Mouse (Mus musculus): ENCODE measurements at regions not wholly inside any gene's neighbourhood (a gene's known extent, or its start where the extent isn't known, plus 50 kb on each side); places are given as distances from the start of the nearest gene placed in this dataset.

DNA sequence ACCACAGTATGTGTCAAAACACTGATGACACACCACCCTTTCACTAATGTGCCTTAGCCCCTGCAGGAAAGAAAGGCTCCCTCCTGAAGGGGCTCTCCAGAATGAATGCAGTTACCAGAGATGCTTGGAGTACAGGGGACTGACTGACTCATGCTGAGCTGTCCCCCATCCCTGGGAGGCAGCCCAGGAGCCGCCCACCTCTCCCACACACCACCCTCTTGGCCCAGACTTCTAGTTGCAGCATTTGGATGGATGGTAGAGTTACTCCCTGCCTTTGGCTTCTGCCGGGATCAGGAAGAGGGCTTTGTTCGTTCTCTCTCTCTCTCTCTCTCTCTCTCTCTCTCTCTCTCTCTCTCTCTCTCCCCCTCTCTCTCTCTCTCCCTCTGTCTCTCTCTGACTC is 53.4 kb upstream of the Jun start:
- DNase-seq (ENCODE audit: low spot score in 2 of 2) = peak; percentile 16 to 47

DNA sequence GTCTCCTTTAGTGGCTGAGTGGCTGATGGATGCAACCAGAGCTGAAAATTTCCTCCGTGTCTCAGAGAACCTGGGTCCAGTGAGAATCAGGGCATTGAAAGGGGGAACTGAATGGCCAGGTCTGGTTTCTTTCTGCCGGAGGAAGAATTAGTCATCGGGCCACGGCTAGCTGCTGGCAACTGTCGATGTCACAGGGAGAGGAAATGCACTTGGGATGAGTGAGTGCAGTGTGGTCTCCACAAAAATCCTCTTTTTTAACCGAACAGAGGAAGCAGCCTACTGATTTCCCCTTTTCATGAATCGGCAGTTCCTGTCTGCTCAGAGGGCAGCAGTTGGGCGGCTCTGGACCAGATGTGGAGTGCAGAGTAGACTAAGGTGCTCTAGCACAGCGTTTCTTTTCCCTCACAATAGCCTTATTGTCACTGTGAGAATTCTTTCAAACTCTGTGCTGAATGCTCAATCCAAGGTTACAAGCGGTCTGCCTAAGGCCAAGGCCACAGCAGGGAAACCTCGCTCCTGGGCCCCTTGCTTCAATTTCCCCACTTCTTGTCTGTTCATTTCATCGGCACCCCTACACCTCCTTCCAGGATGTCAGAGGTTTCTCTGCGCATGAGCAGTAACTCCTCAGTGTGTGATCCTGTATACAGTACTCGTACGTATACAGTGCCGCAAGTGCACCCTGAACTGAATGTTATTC is 54.1 kb upstream of the Jun start:
- DNase-seq (ENCODE audit: low spot score in 2 of 2) = no peak

DNA sequence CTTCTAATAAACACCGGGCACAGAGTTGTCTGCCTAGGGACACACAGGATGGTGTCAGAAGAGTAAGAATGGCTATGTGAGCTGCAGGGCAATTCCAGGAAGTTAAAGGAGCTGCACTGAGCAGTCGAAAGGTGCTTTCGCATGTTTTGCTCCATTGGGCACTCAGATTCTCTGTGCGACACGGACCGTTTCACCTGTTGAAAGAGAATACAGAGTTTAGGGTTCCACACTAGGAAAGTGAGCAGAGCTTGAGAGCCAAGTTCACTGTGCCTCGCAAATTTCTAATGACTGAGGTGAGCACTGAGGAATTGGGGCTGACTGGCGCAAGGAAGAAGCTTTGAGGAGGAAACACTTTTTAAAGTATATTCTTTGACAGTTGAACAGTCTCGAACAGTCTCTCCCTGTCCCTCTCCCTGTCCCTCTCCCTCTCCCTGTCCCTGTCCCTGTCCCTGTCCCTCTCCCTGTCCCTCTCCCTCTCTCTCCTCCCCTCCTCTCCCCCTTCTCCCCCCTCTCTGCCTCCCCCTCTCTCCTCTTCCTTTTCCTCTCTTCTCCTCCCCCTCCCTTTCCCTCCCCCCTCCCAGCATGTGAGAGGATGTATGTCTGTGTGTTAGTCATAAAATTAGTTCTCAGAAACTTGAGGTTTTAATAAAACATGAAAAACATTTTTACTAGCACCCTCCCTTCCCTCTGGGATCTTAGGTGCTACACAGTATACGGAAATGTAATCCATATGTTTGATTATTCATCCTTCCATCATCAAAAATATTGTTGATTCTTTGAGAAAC is 55.1 kb upstream of the Jun start:
- no peak for DNase-seq (ENCODE audit: low spot score in 2 of 2)

DNA sequence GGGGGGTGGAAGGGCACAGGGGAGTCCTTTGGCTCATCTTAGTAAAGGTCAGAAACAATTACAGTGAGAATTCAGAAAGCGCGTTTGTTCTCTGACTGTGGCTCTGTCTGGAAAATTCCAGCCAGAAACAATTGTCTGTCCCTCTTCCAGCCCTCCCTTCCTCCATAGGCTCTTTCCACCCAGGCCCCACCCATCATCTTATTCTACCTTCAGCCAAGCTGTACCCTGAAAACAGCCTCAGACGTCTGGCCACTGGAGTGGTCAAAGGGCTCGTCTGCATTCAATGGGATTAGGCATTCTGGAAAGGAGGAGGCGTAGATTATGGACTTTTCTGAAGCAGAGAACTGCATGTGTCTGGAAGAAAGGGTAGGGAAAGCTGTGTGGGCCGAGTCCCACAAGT is 56.8 kb upstream of the Jun start:
- no peak for DNase-seq (ENCODE audit: low spot score in 2 of 2)

DNA sequence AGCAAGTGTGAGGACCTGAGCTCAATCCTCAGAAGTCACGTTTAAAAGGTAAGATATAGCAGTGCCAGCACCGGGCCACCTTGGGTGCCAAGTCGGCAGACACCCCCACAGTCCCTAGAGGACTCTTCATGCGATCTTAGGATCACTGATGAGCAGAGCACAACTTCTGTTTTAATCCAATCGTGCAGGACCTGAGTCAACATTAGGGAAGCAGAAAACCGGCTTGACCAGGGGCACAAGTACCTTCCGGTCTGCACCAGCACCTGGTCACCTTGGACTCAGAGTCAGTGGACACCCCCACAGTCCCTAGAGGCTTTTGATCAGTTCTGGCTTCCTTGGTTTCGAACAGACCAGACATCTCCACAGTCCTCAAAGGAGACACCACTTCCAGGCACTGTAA is 58.8 kb upstream of the Jun start:
- DNase-seq (ENCODE audit: low spot score in 2 of 2) = no peak

DNA sequence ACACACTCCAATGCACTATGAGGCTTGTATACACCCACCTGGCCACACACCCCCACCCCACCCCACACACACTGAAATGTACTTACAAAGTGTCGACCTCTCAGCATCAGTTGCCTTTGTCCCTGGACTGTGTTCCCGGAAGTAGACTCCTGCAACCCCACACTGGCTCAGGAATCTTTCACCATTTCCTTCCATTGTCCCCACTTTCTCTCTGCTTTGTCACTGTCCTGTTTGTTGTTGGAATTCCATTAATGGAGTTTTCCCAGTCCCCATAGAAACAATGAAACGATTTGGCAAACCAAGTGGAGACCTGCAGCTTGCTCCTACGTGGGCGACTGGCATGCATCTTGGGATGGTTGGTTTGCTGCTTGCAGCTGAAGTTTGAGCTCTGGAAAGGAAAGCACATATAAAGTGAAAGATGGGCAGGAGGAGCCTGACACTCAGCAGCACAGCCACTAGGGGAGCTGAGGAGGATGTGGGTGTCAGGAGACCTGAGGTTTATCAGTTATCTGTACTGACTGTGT is 65.2 kb upstream of the Jun start:
- no peak for DNase-seq (ENCODE audit: low spot score in 2 of 2)

DNA sequence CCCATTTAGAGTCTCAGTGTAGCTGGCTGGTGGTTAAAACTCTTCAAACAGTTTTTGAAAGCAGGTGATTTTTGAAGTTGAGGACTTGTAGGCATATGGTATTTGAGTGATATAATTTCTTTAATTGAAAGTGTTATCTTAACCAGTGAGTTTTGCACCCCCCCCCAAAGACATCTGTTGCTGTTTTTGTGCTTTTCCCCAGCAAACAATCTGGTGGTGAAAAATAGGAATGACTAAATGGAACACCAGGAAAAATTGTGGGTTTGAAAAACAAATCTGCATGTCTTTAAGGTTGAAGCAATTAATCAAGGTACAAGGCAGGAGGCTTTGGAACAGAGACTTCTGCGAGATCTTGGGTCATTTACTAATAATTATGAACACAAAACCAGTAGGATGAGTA is 68.9 kb upstream of the Jun start:
- no peak for DNase-seq (ENCODE audit: low spot score in 2 of 2)

DNA sequence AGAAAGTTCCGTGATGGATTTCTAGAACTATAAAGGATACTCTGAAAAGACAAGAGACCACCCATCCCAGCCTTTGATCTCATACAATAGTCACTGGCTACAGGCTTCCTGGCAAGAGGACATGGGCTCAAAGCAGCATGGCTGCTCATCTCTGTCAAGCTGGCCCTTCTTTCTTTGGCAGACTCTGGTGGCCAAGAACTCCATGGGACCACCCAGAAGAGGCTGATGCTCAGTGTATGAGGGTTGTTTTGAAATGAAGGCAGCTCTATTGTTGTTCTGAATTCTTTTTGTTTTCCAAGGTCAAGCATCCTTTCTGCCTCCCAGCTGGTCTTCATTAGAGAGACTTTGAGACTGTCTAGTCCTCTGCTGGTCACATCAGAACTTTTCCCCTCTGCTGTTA is 73.3 kb upstream of the Jun start:
- DNase-seq (ENCODE audit: low spot score in 2 of 2) = no peak

DNA sequence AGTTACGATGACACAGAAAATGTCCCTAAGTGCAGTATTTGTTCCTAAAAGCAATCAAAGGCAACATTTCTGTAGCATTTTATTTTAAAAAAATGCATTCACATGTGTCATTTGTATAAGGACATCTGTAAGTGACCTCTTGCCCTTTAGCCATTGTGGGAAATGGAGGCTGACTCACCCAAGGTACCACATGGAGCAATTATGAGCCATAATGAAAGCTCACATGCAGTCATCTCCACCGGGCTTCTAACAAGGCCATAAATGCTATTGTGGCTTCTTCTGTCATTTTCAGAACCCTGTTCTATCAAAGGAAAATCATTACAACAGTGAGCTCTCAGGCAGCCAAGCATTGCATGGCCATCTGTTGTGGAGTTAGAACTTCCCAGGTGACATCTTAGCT is 75.9 kb upstream of the Jun start:
- DNase-seq (ENCODE audit: low spot score in 2 of 2) = no peak

DNA sequence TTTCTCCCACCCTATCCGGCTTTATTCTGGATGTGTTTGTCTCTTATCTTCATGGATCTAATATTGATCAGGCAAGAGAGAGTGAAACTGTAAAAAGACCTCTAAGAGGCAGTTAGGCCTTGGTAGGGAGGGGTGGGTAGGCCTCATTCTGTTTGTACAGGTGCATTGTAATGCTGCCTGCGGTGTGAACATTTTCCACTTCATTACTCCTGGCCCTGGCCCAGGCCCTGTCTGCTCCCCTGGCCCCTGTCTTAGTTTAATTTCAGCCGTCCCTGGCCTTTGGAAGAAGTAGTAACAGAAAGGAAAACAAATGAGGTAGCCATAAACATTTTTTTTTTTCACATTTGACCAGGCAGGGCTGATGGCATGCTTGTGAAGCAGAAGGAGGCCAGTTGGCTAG is 81.8 kb upstream of the Jun start:
- no peak for DNase-seq (ENCODE audit: low spot score in 2 of 2)

DNA sequence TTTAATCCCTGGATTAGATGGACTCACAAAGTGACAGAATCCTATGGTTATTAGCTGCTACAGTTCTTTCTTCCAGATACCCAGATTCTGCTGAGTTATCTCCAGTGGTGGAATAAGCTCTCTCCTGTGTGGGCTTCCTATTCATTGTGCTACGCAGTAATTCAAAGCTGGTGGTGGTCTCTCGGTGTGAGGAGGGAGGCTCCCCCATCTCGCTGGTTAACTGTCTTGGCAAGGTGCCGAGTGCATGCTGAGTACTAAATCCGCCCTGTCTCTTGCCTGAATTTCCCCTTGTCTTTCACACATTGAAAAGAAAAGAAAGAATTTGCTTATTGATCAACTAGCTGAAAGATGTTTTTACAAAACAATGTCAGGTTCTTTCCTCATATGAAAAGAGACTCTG is 82.6 kb upstream of the Jun start:
- DNase-seq (ENCODE audit: low spot score in 2 of 2) = no peak

DNA sequence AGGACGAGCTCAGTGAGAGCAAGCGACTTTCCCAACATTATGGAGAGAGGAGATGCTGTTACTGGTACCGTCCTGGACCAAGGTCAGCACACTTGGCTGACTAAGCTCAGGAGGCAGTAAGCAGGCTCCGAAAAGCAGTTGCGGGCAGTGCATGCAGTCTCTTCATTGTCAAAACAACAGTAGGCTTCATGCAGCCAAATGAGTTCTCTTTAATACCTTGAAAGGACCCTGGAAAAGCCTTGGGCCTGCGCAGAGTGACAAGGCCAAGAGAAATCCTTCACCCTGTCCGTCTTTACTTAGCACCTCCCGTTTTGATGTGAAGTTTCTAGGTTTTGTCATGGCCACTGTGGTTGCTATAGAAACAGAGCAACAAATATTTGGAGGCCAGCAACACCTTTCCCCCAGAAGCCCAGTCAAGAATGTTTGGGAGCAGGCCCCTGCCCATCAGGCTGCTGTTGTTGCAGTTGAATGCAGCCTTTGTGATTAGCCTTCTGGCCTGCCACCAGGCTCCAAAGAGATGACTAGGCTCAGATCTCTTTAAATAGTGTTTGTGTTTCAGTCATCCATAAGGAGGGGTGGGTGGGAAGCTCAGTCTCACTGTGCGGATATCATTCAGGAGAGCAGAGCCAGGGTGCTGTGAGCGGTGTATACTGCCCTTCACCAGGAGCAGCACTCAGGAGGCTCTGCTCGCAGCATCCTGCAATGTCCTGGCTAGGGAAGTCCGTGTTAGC is 85.6 kb upstream of the Jun start:
- DNase-seq (ENCODE audit: low spot score in 2 of 2) = peak in 1 of 2 experiments; percentile 23

DNA sequence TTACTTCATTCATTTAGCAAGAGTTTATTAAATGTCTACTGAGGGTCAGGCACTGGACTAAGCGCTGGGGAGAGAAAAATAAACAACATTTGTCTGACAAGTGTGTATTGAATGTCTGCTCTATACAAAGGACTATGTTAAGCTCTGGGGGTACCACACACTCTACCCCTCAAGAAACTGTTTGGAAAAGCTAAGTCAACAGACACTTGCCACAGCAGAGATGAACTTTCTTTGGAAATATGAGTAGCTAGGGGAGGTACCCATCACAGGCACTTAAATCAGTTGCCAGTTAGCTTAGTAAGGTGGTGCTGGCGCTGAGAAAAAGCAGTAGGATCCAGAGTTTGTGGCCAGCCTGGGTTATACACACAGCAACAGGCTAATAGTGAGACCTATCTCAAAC is 86.7 kb upstream of the Jun start:
- DNase-seq (ENCODE audit: low spot score in 2 of 2) = no peak

DNA sequence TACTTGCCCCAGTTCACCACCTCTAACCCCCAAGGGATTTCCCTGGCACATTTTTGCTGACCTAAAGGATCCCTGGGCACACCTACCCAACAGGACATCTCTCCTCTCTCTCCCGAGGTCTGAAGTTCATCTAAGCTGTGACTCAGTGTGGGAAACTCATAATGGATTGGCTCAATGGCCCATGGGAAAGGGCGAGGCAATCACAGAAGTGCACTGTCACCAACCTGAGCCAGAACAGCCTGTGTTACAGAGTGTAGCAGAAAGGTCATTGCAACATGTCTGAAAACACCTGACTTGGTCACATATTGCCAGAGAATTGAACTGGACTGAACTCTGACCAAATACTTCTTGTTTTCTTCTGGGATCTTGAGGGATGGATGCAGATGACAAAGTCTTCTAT is 89.2 kb upstream of the Jun start:
- DNase-seq (ENCODE audit: low spot score in 2 of 2) = no peak

DNA sequence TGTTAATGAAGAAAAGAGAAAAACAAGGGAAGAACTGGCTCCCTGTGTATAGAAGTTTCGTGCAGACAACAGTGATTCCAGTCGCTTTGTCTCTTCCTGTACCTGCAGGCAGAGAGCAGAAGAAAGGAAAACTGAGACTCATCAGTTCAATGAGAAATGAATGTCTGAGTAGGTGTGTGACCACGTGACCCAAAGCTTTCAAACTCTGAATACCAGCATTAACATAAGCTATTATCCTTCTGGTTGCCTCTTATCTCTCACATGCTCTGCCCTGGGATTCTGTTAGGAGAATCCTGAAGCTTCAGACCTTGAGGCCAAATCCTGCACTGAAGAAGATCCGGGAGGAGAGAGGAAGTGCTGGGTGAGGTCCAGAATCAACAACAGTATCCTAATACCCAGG is 91.1 kb upstream of the Jun start:
- no peak for DNase-seq (ENCODE audit: low spot score in 2 of 2)

DNA sequence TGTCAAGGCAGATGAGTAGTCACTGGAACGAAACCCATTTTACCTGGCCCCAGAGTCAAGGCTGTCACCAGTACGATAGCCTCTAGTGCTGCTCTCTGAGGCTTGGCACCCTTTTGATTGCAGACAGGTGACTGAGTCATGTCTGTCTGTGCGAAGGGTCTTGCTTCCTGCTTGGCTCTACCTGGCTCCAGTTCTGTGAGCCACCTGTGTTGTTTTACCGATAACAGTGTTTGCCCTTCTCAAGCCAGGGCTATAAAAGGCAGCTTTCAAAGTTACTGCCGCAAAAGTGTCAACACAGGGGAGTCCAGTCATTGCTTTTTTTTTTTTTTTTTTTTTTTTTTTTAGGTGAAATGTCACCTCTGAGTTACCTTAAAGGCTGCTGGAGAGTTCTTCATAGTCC is 91.6 kb upstream of the Jun start:
- no peak for DNase-seq (ENCODE audit: low spot score in 2 of 2)

DNA sequence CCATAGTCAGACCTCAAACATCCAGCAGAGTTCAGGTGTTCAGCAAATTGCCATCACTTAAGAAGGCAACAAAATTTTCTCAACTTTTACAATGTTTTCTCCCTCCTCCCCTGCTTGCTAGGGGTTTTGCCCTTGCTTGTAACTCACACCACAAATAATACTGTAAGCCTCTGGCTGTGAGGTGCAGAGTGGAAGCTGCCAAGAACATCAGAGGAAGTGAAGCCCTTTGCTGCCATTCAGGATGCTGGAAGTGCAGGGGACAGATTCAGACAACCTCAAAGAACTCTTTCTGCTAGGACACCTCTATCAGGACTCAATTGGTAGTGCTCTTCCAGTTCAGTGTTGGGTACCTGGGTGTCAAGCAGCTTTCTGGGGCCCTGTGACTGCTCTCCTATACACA is 92.4 kb upstream of the Jun start:
- no peak for DNase-seq (ENCODE audit: low spot score in 2 of 2)

DNA sequence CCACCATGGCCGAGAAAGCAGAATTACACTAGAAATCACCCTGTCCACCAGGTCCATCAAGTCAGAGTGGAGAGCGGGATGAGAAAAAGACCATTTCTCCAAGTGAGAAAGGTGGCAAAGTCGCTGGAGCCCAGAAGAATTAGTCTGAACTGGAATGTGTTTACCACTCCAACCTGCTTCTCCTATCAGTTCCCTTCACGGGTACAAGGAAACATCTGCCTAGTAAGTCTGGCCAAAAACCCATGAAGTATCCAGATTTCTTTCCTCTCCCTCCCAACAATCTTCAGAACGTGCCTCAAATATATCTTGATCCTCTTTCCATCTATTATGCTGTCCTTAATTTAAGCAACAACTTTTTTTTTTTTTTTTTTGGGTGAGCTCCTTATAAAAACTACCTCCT is 94.2 kb upstream of the Jun start:
- no peak for DNase-seq (ENCODE audit: low spot score in 2 of 2)

DNA sequence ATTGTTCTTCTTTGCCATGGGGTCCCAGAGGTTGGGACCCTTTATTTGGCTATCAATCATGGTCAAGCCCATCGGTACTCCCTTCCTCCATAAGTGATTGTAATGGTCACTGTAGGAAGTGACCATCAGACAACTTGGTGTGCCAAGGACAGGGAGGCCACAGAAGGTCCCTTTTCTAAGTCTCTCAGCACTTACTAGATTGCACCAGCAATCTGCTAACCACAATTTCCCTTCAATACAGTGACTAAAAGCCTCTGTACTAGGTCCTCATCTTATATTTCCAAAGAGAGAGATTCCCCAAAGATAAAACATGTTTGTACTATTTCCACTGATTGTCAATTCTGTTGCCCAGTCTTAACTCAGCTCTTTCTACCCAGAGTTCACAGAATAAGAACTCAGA is 96.6 kb upstream of the Jun start:
- DNase-seq (ENCODE audit: low spot score in 2 of 2) = no peak

DNA sequence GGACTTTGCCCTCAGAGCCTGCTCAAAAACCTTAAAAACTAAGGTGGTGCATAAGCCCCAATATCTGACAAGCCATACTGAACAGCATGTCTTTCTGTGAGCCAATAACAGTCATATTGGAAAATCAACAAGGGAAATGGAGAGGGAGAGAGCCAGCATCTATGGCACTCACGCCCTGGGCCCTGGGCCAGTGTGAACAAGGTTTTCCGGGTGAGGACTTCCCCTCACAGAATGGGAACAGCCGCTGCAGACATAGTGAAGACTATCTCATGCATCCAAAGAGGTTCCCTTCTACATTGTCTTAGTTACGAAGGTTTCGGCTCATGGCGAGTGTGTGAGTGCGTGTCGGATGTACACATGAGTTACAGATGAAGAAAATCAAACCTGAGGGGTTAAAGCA is 99.7 kb upstream of the Jun start:
- no peak for DNase-seq (ENCODE audit: low spot score in 2 of 2)

DNA sequence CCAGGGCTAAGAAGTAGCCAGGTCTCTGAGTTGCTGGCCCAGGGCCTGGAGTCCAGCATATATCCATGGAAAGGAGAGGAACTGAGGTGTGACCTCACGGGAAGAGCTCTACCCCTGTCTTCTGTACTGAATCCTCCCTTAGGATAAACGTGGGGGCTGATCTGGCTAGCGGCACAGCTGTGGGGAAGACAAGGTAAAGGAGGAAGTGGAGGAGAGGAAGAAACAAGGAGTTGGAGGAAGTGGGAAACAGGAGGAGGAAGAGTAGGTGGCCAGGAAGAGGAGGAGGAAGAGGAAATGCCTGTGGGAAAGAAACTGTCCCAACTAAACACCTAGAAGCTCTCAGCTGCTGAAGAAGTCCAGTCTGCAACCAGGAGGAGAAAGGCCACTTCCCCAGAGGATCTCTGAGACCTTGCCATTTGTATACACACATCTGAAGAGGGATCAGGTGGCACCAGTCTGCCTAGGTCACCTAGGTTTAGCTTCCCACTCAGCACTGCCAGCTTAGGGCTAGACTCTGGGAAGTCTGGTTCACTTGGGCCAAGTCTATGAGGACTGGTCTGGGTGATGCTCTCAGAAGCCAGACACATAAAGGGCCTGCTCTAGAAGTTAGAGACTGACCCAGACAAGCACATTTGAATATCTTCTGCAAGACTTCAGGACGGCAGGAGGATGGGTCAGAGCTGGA is 100.6 kb upstream of the Jun start:
- no peak for DNase-seq (ENCODE audit: low spot score in 2 of 2)

DNA sequence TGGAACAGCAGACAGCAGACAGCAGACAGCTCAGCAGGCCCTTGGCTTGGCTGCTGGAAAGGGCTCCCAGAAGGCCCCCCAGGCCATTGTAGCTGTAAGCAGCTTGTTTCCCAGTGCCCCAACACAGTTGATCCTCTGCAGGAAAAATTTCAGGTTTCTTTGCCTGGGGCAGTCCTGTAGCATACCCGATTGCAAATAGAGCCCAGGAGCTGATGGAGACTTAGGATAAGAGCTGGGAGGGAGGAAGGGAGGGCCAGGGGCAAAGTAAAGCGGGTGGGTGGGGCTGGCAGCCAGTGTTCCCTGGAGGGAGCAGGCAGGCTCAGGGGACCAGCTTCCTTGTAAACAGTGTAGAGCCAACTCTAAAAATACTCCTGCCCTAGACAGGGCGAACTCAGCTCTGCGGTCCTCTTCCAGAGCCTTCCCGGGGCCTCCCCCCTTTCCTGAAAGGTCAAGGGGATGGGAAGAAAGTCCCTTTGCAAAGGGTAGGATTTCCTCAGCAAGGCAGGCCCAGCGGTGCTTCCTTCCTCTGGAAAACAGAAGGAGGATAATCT is 101.8 kb upstream of the Jun start:
- DNase-seq (ENCODE audit: low spot score in 2 of 2) = no peak
